Mouse (Mus musculus) cerebellum, postnatal 36 days (tissue): ENCODE data around the gene Ywhag.

Experiments
- DNase-seq, 2 experiments: peaks; one replicate each; pipeline ENCODE4 v3.0.0; 2021 to 2022; ENCODE audit warnings: mixed read lengths in 2 of 2

The Ywhag gene

GRCm38 (mm10) chr5:135879449-135880158 lies 54.8 kb downstream of the Ywhag start:
- DNase-seq, result no peak

GRCm38 (mm10) chr5:135877831-135878231 lies 56.6 kb downstream of the Ywhag start:
- DNase-seq, result peak; percentile 59 to 61

- DNase-seq, result peak; percentile 52 to 64
These were observed 57.2 kb downstream of the Ywhag start for GRCm38 (mm10) chr5:135877180-135877579.

GRCm38 (mm10) chr5:135873753-135874152 lies 60.7 kb downstream of the Ywhag start:
- no peak for DNase-seq

GRCm38 (mm10) chr5:135872996-135873395 lies 61.4 kb downstream of the Ywhag start:
- DNase-seq, result no peak

GRCm38 (mm10) chr5:135870505-135870904 lies 63.9 kb downstream of the Ywhag start:
- no peak for DNase-seq

- no peak for DNase-seq
These were observed 64.6 kb downstream of the Ywhag start for GRCm38 (mm10) chr5:135869661-135870423.

- DNase-seq, result no peak
These were observed 65.8 kb downstream of the Ywhag start for GRCm38 (mm10) chr5:135868653-135869052.

- DNase-seq, result no peak
These were observed 66.5 kb downstream of the Ywhag start for GRCm38 (mm10) chr5:135867637-135868593.

- DNase-seq, result no peak
These were observed 67.8 kb downstream of the Ywhag start for GRCm38 (mm10) chr5:135866662-135867061.
